In genomic region chr17:86167320-86168230, GRCm38 (mm10) we compare ENCODE assay signal across 8 mouse cellular contexts. TPM values are rescaled to one million over a fixed set of nuclear protein-coding genes. Genes with fewer than 3 reads are reported as not detected.
DNase-seq lines count a peak whose midpoint lies in the region; ATAC-seq and TF ChIP-seq lines count a peak whose summit lies in the region.

Prkce (plus strand) TSS chr17:86167785.

- TF ChIP-seq CTCF in cerebellum, adult 2 months (IDR thresholded peaks at IDR 0.05; ENCODE audit: borderline replicate concordance, insufficient read depth, low read depth, low read length) = no peak
- TF ChIP-seq CTCF in forebrain, postnatal 0 days (IDR thresholded peaks at IDR 0.05; ENCODE audit: low read depth) = peak; percentile 62

- H3K4me3 ChIP-seq in cerebellum, adult 2 months (replicated peaks; ENCODE audit: insufficient read depth, low read depth, low read length) = peak within 1 kb of the TSS; percentile 67
- H3K4me3 ChIP-seq in forebrain, postnatal 0 days (ENCODE audit: low read depth, low read length) = peak within 1 kb of the TSS; percentile 72

- TF ChIP-seq POLR2A in cerebellum, adult 2 months (IDR thresholded peaks at IDR 0.05; ENCODE audit: borderline replicate concordance, insufficient read depth, low read length) = peak; percentile 67

- H3K4me2 ChIP-seq in forebrain, postnatal 0 days (ENCODE audit: low read depth) = peak within 1 kb of the TSS; percentile 94

- peak within 1 kb of the TSS; percentile 98 for H3K27ac ChIP-seq in cerebellum, adult 2 months (ENCODE audit: insufficient read depth, low read length)
- peak within 1 kb of the TSS; percentile 90 for H3K27ac ChIP-seq in forebrain, postnatal 0 days (ENCODE audit: low read depth, low read length)

- peak; percentile 72 for DNase-seq in MEL-GATA-1-ER (ENCODE audit: extremely low read depth, low read depth)
- peak; percentile 87 for DNase-seq in cerebellum, adult 2 months
- DNase-seq in forebrain, postnatal 0 days = peak; percentile 93
- peak; percentile 90 for DNase-seq in heart, postnatal 4 days
- DNase-seq in layer of hippocampus, postnatal 10 days (ENCODE audit: low spot score in 2 of 2) = peak; percentile 80 to 84
- DNase-seq in lung, postnatal 10 days = peak; percentile 94
- peak; percentile 74 for DNase-seq in ovary, postnatal 14 days (ENCODE audit: low spot score)
- peak; percentile 73 to 80 for DNase-seq in thymus, postnatal 10 days (ENCODE audit: low spot score in 2 of 2)

- WGBS in cerebellum, adult 2 months = under 1% methylated on average over 91 of the region's 115 CpGs
- 1% methylated on average over 99 of the region's 115 CpGs for WGBS in forebrain, postnatal 0 days

- H3K36me3 ChIP-seq in forebrain, postnatal 0 days (ENCODE audit: insufficient read depth) = no peaks in the 10 kb centered on the region

- H3K4me1 ChIP-seq in cerebellum, adult 2 months (ENCODE audit: control insufficient read depth, insufficient read depth, low read length) = peaks cover 11% of the 10 kb centered on the region
- peaks cover 21% of the 10 kb centered on the region for H3K4me1 ChIP-seq in forebrain, postnatal 0 days (ENCODE audit: insufficient read depth)

- ATAC-seq in forebrain, postnatal 0 days = peak; percentile 80

- H3K9me3 ChIP-seq in forebrain, postnatal 0 days (ENCODE audit: low read length) = no peaks in the 10 kb centered on the region

- no peaks in the 10 kb centered on the region for H3K27me3 ChIP-seq in cerebellum, adult 2 months (ENCODE audit: control insufficient read depth, insufficient read depth, low read length)
- no peaks in the 10 kb centered on the region for H3K27me3 ChIP-seq in forebrain, postnatal 0 days (ENCODE audit: insufficient read depth, low read length)

- peak within 1 kb of the TSS; percentile 75 for H3K9ac ChIP-seq in forebrain, postnatal 0 days

RNA-seq across cellular contexts. Expression of gene Prkce, which starts in this region (rescaled TPM):
- polyA plus RNA-seq in cerebellum, adult 2 months (2012; rRNA removed) = 53.7 and 53.8 TPM in 2 replicates
- 90.0 and 94.3 TPM in 2 replicates for total RNA-seq in forebrain, postnatal 0 days (2014; rRNA removed)
- polyA plus RNA-seq in forebrain, postnatal 0 days (2015; fragmentation: Nextera tagmentation; extraction: Ambion mirVana) = 59.8 and 91.3 TPM in 2 replicates
- total RNA-seq in heart, postnatal 4 days (2021) = 10 to 100 TPM; 33.8 to 35.5 TPM
- 100 to 1,000 TPM; 315 to 338 TPM for total RNA-seq in layer of hippocampus, postnatal 10 days (2021)

Comparison
In these comparisons a context has a peak if more than half of its experiments do, and no peak if none do; other contexts are left out.
1. Peak in every context shown above with its lines: DNase-seq, ATAC-seq, H3K4me3 ChIP-seq and H3K27ac ChIP-seq.